ENCODE assay signal across 8 mouse cellular contexts in the genomic region with DNA sequence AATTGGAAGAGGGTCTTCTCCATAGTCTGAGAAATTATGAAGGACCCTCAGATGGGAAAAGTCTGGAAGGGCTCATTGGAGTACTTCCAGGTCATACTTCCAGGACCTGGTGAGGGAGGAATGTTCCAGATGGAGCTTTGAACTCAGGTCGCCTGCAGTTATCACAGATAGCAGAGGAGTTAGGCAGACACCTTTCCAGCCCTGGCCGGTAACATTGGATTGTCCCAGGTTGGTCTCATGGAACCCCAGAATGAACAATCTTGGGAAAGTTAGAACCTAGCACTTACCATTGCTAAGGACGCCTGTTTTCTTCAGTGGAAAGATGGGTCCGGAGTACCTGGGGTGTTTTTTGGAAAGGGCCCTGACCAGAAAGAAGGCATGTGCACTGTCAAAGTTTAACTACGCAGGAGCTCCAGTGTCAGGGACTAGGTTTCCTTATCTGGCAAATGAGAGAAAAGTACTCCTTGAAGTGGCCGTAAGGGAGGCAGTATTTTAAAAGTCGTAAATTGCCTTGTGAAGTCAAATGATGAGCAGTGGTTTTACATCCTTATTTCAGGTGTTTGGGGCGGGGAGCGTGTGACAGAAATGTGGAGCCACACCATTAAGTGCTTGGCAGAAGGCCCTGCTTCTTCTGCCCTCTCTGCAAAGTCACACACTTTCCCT. TPM values are rescaled to one million over a fixed set of nuclear protein-coding genes. Genes with fewer than 3 reads are reported as not detected.
DNase-seq lines count a peak whose midpoint lies in the region; ATAC-seq lines count a peak whose summit lies in the region.

No protein-coding gene starts in this region.

- peak overlapping the region; percentile 79 for H3K4me2 ChIP-seq in hindbrain, embryonic 16.5 days (ENCODE audit: low read length)

- peaks cover 5% of the 10 kb centered on the region; the same call in 1 of the 2 replicates for H3K36me3 ChIP-seq in hindbrain, embryonic 16.5 days (ENCODE audit: control insufficient read depth, insufficient read depth, low read length)
- H3K36me3 ChIP-seq in macrophage (ENCODE audit: inconsistent target) = peaks cover 6% of the 10 kb centered on the region

- ATAC-seq in CD4-positive, CD25-positive, alpha-beta regulatory T cell, adult 4 months = no peak
- no peak for ATAC-seq in hindbrain, embryonic 16.5 days

- peak overlapping the region; percentile 80 for H3K9ac ChIP-seq in hindbrain, embryonic 16.5 days (ENCODE audit: low read depth, low read length)

- WGBS in hindbrain, embryonic 16.5 days = 68% methylated on average over 9 of the region's 9 CpGs
- 90% methylated on average over 9 of the region's 9 CpGs for WGBS in macrophage (ENCODE audit: missing documents)

- H3K4me3 ChIP-seq in brown adipose tissue, adult 24 weeks (ENCODE audit: insufficient read depth, low read depth, low read length) = peak overlapping the region; percentile 90
- peak overlapping the region; percentile 75 for H3K4me3 ChIP-seq in hindbrain, embryonic 16.5 days (ENCODE audit: low read length)
- peak overlapping the region; percentile 68 for H3K4me3 ChIP-seq in macrophage (ENCODE audit: inconsistent target)

- H3K4me1 ChIP-seq in brown adipose tissue, adult 24 weeks (ENCODE audit: control insufficient read depth, insufficient read depth, insufficient read length, low read length) = peaks cover 2% of the 10 kb centered on the region; the same call in 1 of the 2 replicates
- H3K4me1 ChIP-seq in hindbrain, embryonic 16.5 days (ENCODE audit: control insufficient read depth, insufficient read depth, low read depth, low read length) = peaks cover 3% of the 10 kb centered on the region

- H3K27me3 ChIP-seq in hindbrain, embryonic 16.5 days (replicated peaks; ENCODE audit: control insufficient read depth, insufficient read depth, low read length) = no peaks in the 10 kb centered on the region

- peaks cover 8% of the 10 kb centered on the region; the same call in 1 of the 2 replicates for H3K79me2 ChIP-seq in macrophage (ENCODE audit: inconsistent target)

- peak; percentile 6 for DNase-seq in CD4-positive, CD25-positive, alpha-beta regulatory T cell, adult 2 months (ENCODE audit: low read depth, low spot score)
- no peak for DNase-seq in urinary bladder, adult 2 months (ENCODE audit: low spot score)
- no peak for DNase-seq in embryo, embryonic 9.5 days (ENCODE audit: extremely low spot score)
- no peak for DNase-seq in MN1 (ENCODE audit: low spot score)

- H3K9me3 ChIP-seq in hindbrain, embryonic 16.5 days (ENCODE audit: control insufficient read depth, low read length) = no peaks in the 10 kb centered on the region

- H3K27ac ChIP-seq in brown adipose tissue, adult 24 weeks (replicated peaks; ENCODE audit: low read depth, low read length) = no peak overlapping the region
- H3K27ac ChIP-seq in hindbrain, embryonic 16.5 days (ENCODE audit: low read depth, low read length) = no peak overlapping the region
- H3K27ac ChIP-seq in macrophage = no peak overlapping the region

RNA-seq across cellular contexts. Expression of a gene that starts 1.1 kb away (rescaled TPM):
- polyA plus RNA-seq in CD4-positive, CD25-positive, alpha-beta regulatory T cell, adult 4 months (2017; shearing (Covaris generic)) = 10 to 100 TPM; 22.2 to 30.2 TPM
- polyA plus RNA-seq in brown adipose tissue, adult 24 weeks (2012; ENCODE audit: insufficient read depth, insufficient read length, missing spikeins) = 69.2 and 70.1 TPM in 2 replicates
- polyA plus RNA-seq in hindbrain, embryonic 16.5 days (2015; fragmentation: Nextera tagmentation; extraction: Ambion mirVana) = 33.1 and 34.2 TPM in 2 replicates
- total RNA-seq in macrophage (2018; cell fraction: chromatin; rRNA removed) = 10 to 100 TPM in 21 of 26 experiments, 1 to 10 TPM in 5; 4.9 to 90.9 (median 22.6) TPM
- 10 to 100 TPM; 24.0 to 42.0 (median 33.1) TPM for total RNA-seq in macrophage (2018; cell fraction: cytosol; rRNA removed)
- 10 to 100 TPM in 23 of 26 experiments, 1 to 10 TPM in 3; 6.3 to 77.4 (median 20.3) TPM for total RNA-seq in macrophage (2018; cell fraction: nucleus; rRNA removed)
- 26.4 to 39.3 TPM (median 31.1 TPM) in 3 replicates for polyA plus RNA-seq in macrophage (2018)
- 34.2 and 40.0 TPM in 2 replicates for polyA plus RNA-seq in urinary bladder, adult 2 months (2012; rRNA removed)

RNA-seq across cellular contexts. Expression of a gene that starts 25.8 kb away (rescaled TPM):
- 100 to 1,000 TPM; 181 to 256 TPM for polyA plus RNA-seq in CD4-positive, CD25-positive, alpha-beta regulatory T cell, adult 4 months (2017; shearing (Covaris generic))
- 79.1 and 85.7 TPM in 2 replicates for polyA plus RNA-seq in brown adipose tissue, adult 24 weeks (2012; ENCODE audit: insufficient read depth, insufficient read length, missing spikeins)
- polyA plus RNA-seq in hindbrain, embryonic 16.5 days (2015; fragmentation: Nextera tagmentation; extraction: Ambion mirVana) = 243 and 250 TPM in 2 replicates
- total RNA-seq in macrophage (2018; cell fraction: chromatin; rRNA removed) = 10 to 100 TPM in 23 of 26 experiments, 1 to 10 TPM in 3; 5.1 to 37.2 (median 22.8) TPM
- 10 to 100 TPM; 61.5 to 93.7 (median 75.6) TPM for total RNA-seq in macrophage (2018; cell fraction: cytosol; rRNA removed)
- total RNA-seq in macrophage (2018; cell fraction: nucleus; rRNA removed) = 10 to 100 TPM in 25 of 26 experiments, 1 to 10 TPM in 1; 7.6 to 37.7 (median 23.7) TPM
- 26.4 to 107 TPM (median 93.5 TPM) in 3 replicates for polyA plus RNA-seq in macrophage (2018)
- polyA plus RNA-seq in urinary bladder, adult 2 months (2012; rRNA removed) = 104 and 119 TPM in 2 replicates

RNA-seq across cellular contexts. Expression of a gene that starts 40.7 kb away (rescaled TPM):
- not detected for polyA plus RNA-seq in CD4-positive, CD25-positive, alpha-beta regulatory T cell, adult 4 months (2017; shearing (Covaris generic))
- polyA plus RNA-seq in brown adipose tissue, adult 24 weeks (2012; ENCODE audit: insufficient read depth, insufficient read length, missing spikeins) = not detected in 2 replicates
- polyA plus RNA-seq in hindbrain, embryonic 16.5 days (2015; fragmentation: Nextera tagmentation; extraction: Ambion mirVana) = 0.28 and 0.40 TPM in 2 replicates
- not detected for total RNA-seq in macrophage (2018; cell fraction: chromatin; rRNA removed)
- not detected for total RNA-seq in macrophage (2018; cell fraction: cytosol; rRNA removed)
- total RNA-seq in macrophage (2018; cell fraction: nucleus; rRNA removed) = not detected
- not detected in 3 replicates for polyA plus RNA-seq in macrophage (2018)
- not detected in 2 replicates for polyA plus RNA-seq in urinary bladder, adult 2 months (2012; rRNA removed)

RNA-seq across cellular contexts. Expression of a gene that starts 44.2 kb away (rescaled TPM):
- 10 to 100 TPM; 51.4 to 58.5 TPM for polyA plus RNA-seq in CD4-positive, CD25-positive, alpha-beta regulatory T cell, adult 4 months (2017; shearing (Covaris generic))
- polyA plus RNA-seq in brown adipose tissue, adult 24 weeks (2012; ENCODE audit: insufficient read depth, insufficient read length, missing spikeins) = 113 and 132 TPM in 2 replicates
- 141 and 154 TPM in 2 replicates for polyA plus RNA-seq in hindbrain, embryonic 16.5 days (2015; fragmentation: Nextera tagmentation; extraction: Ambion mirVana)
- 10 to 100 TPM in 15 of 26 experiments, 1 to 10 TPM in 11; 2.0 to 23.6 (median 10.7) TPM for total RNA-seq in macrophage (2018; cell fraction: chromatin; rRNA removed)
- total RNA-seq in macrophage (2018; cell fraction: cytosol; rRNA removed) = 10 to 100 TPM; 46.8 to 99.1 (median 73.0) TPM
- total RNA-seq in macrophage (2018; cell fraction: nucleus; rRNA removed) = 10 to 100 TPM; 11.5 to 37.3 (median 20.2) TPM
- polyA plus RNA-seq in macrophage (2018) = 49.5 to 98.6 TPM (median 74.1 TPM) in 3 replicates
- 66.4 and 68.1 TPM in 2 replicates for polyA plus RNA-seq in urinary bladder, adult 2 months (2012; rRNA removed)
